Mouse (Mus musculus) olfactory bulb, adult 2 months (tissue): ENCODE measurements around the gene 5330417C22Rik.

ENCODE experiments used
- CTCF ChIP-seq: fragments of 200-500 bp; IDR thresholded peaks from 2 replicates; pipeline ENCODE4 v1.5.1; 2012; ENCODE audit warnings: low read depth, mild to moderate bottlenecking, low read length, moderate library complexity; ENCODE audit not compliant: insufficient read depth
- POLR2A ChIP-seq: fragments of 200-500 bp; IDR thresholded peaks from 2 replicates; pipeline ENCODE4 v1.6.1; 2012; ENCODE audit warnings: mild to moderate bottlenecking, low read depth, low read length, moderate library complexity; ENCODE audit not compliant: insufficient read depth

- TF ChIP-seq CTCF: no peak
- no peak for TF ChIP-seq POLR2A
These were observed 84.4 kb downstream of the 5330417C22Rik start for GRCm38 (mm10) chr3:108451969-108452368.
